Comparison of ENCODE assay signal across 8 mouse cellular contexts in the genomic region with DNA sequence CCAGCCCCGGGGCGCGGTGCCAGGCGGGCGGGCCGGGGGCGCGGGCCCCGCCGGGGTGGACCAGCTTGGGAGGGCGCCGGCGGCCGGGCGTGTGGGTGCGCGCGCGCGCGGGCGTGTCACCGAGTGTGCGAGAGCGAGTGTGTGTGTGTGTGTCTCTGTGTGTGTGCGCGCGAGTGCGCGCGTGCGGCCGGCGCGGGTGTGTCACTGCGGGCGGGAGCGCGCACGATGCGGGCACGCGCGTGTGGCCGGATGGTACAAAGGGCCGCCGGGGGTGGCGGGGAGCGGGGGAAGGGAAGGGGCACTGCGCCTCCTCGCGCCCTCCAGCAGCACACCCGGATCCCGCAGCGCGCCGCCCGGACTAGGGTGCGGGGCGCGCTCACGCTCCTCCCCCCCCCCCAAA. TPM values are rescaled to one million over a fixed set of nuclear protein-coding genes. Genes with fewer than 3 reads are reported as not detected.
DNase-seq lines count a peak whose midpoint lies in the region; ATAC-seq and TF ChIP-seq lines count a peak whose summit lies in the region.

No protein-coding gene starts in this region.

- peak overlapping the region; percentile 98 for H3K4me2 ChIP-seq in lung, embryonic 15.5 days

- DNase-seq in ovary, postnatal 36 days (ENCODE audit: low spot score) = peak; percentile 38
- DNase-seq in ovary, postnatal 10 days (ENCODE audit: low spot score) = no peak
- peak; percentile 58 for DNase-seq in heart, postnatal 4 days
- peak; percentile 77 to 85 for DNase-seq in layer of hippocampus, postnatal 10 days (ENCODE audit: low spot score in 2 of 2)
- DNase-seq in right cerebral cortex, adult 2 months (ENCODE audit: low spot score in 2 of 2) = peak; percentile 74 to 80
- DNase-seq in spleen, adult 18-20 months = no peak

- no peaks in the 10 kb centered on the region for H3K36me3 ChIP-seq in lung, embryonic 15.5 days

- no peak for TF ChIP-seq CTCF in cortical plate, adult 2 months (IDR thresholded peaks at IDR 0.05; ENCODE audit: extremely low read depth, insufficient read depth, low read length)

- peak overlapping the region; percentile 94 for H3K4me3 ChIP-seq in cortical plate, adult 2 months (ENCODE audit: insufficient read depth, low read length)
- peak overlapping the region; percentile 67 for H3K4me3 ChIP-seq in lung, embryonic 15.5 days

- H3K9me3 ChIP-seq in lung, embryonic 15.5 days = no peaks in the 10 kb centered on the region

- H3K9ac ChIP-seq in lung, embryonic 15.5 days = peak overlapping the region; percentile 55

- peaks cover 3% of the 10 kb centered on the region; the same call in 1 of the 2 replicates for H3K4me1 ChIP-seq in cortical plate, adult 2 months (ENCODE audit: control insufficient read depth, insufficient read depth, low read length)
- peaks cover 75% of the 10 kb centered on the region for H3K4me1 ChIP-seq in lung, embryonic 15.5 days

- H3K27me3 ChIP-seq in lung, embryonic 15.5 days = peaks cover 69% of the 10 kb centered on the region

- H3K27ac ChIP-seq in cortical plate, adult 2 months (ENCODE audit: insufficient read depth, low read length) = no peak overlapping the region
- peak overlapping the region; percentile 88 for H3K27ac ChIP-seq in lung, embryonic 15.5 days

- 2% methylated on average over 53 of the region's 62 CpGs for WGBS in lung, embryonic 15.5 days

- TF ChIP-seq POLR2A in cortical plate, adult 2 months (IDR thresholded peaks at IDR 0.05; ENCODE audit: extremely low read depth, insufficient read depth, low read length) = peak; percentile 33; the same call in 1 of the 2 replicates

- no peak for ATAC-seq in lung, embryonic 15.5 days (ENCODE audit: borderline replicate concordance, extremely low read depth, low FRiP score, low TSS enrichment)

RNA-seq across cellular contexts. Expression of gene Srcin1, which starts 0.9 kb away (rescaled TPM):
- polyA plus RNA-seq in cortical plate, adult 2 months (2012; rRNA removed) = 141 and 146 TPM in 2 replicates
- under 1 TPM; 0.12 to 0.23 TPM for total RNA-seq in heart, postnatal 4 days (2021)
- 100 to 1,000 TPM; 271 to 286 TPM for total RNA-seq in layer of hippocampus, postnatal 10 days (2021)
- 0.53 and 0.87 TPM in 2 replicates for polyA plus RNA-seq in lung, embryonic 15.5 days (2015; fragmentation: Nextera tagmentation; extraction: Ambion mirVana)

RNA-seq across cellular contexts. Expression of gene Epop, which starts 54.4 kb away (rescaled TPM):
- 89.5 and 95.2 TPM in 2 replicates for polyA plus RNA-seq in cortical plate, adult 2 months (2012; rRNA removed)
- 1 to 10 TPM; 1.4 TPM for total RNA-seq in heart, postnatal 4 days (2021)
- total RNA-seq in layer of hippocampus, postnatal 10 days (2021) = 1 to 10 TPM; 7.4 to 9.8 TPM
- 4.3 and 4.4 TPM in 2 replicates for polyA plus RNA-seq in lung, embryonic 15.5 days (2015; fragmentation: Nextera tagmentation; extraction: Ambion mirVana)

Comparison
In these comparisons a context has a peak if more than half of its experiments do, and no peak if none do; other contexts are left out.
1. DNase-seq: peak in ovary, postnatal 36 days (single experiment), heart, postnatal 4 days (single experiment), layer of hippocampus, postnatal 10 days (2 of 2) and right cerebral cortex, adult 2 months (2 of 2); none in ovary, postnatal 10 days (single experiment) and spleen, adult 18-20 months (0 of 2).
2. RNA of gene Srcin1, which starts 0.9 kb away (total RNA-seq): 271 to 286 TPM in layer of hippocampus, postnatal 10 days; 0.12 to 0.23 TPM in heart, postnatal 4 days; every median in the first group is over 100 times any median in the second.